Mouse (Mus musculus) spleen, postnatal 14 days (tissue): ENCODE measurements around the gene Itm2c.

Experiments used
- DNase-seq, 2 experiments: peaks; one replicate each; pipeline ENCODE4 v3.0.0; 2021 to 2022; ENCODE audit warnings: low spot score in 2 of 2

Gene Itm2c

GRCm38 (mm10) chr1:85898761-85899387, 4.8 kb downstream of the Itm2c start:
- no peak for DNase-seq

GRCm38 (mm10) chr1:85899388-85899761, 5.3 kb downstream of the Itm2c start:
- no peak for DNase-seq

GRCm38 (mm10) chr1:85900521-85901333, 6.6 kb downstream of the Itm2c start:
- DNase-seq: no peak

GRCm38 (mm10) chr1:85901516-85902107, 7.5 kb downstream of the Itm2c start:
- DNase-seq: no peak

GRCm38 (mm10) chr1:85902108-85902561, 8.1 kb downstream of the Itm2c start:
- no peak for DNase-seq

- DNase-seq: no peak
These were observed 12.8 kb downstream of the Itm2c start for GRCm38 (mm10) chr1:85906892-85907291.

GRCm38 (mm10) chr1:85908754-85909590, 14.9 kb downstream of the Itm2c start:
- DNase-seq: no peak

GRCm38 (mm10) chr1:85913078-85913755, 19.1 kb downstream of the Itm2c start:
- DNase-seq: no peak

GRCm38 (mm10) chr1:85915890-85916289, 21.8 kb downstream of the Itm2c start:
- no peak for DNase-seq

GRCm38 (mm10) chr1:85916830-85917450, 22.9 kb downstream of the Itm2c start:
- no peak for DNase-seq

- DNase-seq: no peak
These were observed 25.5 kb downstream of the Itm2c start for GRCm38 (mm10) chr1:85919621-85920020.

- no peak for DNase-seq
These were observed 27.6 kb downstream of the Itm2c start for GRCm38 (mm10) chr1:85921725-85922124.

- DNase-seq: no peak
These were observed 28.2 kb downstream of the Itm2c start for GRCm38 (mm10) chr1:85922127-85922864.

GRCm38 (mm10) chr1:85922865-85923211, 28.8 kb downstream of the Itm2c start:
- no peak for DNase-seq

- DNase-seq: no peak
These were observed 31.1 kb downstream of the Itm2c start for GRCm38 (mm10) chr1:85925183-85925582.

GRCm38 (mm10) chr1:85928057-85928687, 34.1 kb downstream of the Itm2c start, which contains the start of gene 4933407L21Rik:
Gene 4933407L21Rik (plus strand): TSS chr1:85928483.
- DNase-seq: no peak

GRCm38 (mm10) chr1:85928688-85929065, 34.6 kb downstream of the Itm2c start:
- no peak for DNase-seq

- no peak for DNase-seq
These were observed 35.3 kb downstream of the Itm2c start for GRCm38 (mm10) chr1:85929406-85929805.

- no peak for DNase-seq
These were observed 37.1 kb downstream of the Itm2c start for GRCm38 (mm10) chr1:85931170-85931569.

- no peak for DNase-seq
These were observed 39.1 kb downstream of the Itm2c start for GRCm38 (mm10) chr1:85933226-85933625.
